Mouse (Mus musculus) ovary, adult 10 weeks (tissue): ENCODE results near the gene Rgs9bp. TPM values are rescaled to one million over a fixed set of nuclear protein-coding genes. Genes with fewer than 3 reads are reported as not detected.

ENCODE experiments used
- polyA plus RNA-seq: library from polyadenylated mRNA; stranded (reverse); fragments of 350-450 nt; fragmentation: Illumina TruSeq; extraction: RNeasy Lipid Tissue Mini Kit (QIAGEN cat#74804); gene quantifications from one replicate; pipeline ENCODE4 v1.2.3, GENCODE M21; 2014

The Rgs9bp gene
- polyA plus RNA-seq: 0.37 TPM

DNA sequence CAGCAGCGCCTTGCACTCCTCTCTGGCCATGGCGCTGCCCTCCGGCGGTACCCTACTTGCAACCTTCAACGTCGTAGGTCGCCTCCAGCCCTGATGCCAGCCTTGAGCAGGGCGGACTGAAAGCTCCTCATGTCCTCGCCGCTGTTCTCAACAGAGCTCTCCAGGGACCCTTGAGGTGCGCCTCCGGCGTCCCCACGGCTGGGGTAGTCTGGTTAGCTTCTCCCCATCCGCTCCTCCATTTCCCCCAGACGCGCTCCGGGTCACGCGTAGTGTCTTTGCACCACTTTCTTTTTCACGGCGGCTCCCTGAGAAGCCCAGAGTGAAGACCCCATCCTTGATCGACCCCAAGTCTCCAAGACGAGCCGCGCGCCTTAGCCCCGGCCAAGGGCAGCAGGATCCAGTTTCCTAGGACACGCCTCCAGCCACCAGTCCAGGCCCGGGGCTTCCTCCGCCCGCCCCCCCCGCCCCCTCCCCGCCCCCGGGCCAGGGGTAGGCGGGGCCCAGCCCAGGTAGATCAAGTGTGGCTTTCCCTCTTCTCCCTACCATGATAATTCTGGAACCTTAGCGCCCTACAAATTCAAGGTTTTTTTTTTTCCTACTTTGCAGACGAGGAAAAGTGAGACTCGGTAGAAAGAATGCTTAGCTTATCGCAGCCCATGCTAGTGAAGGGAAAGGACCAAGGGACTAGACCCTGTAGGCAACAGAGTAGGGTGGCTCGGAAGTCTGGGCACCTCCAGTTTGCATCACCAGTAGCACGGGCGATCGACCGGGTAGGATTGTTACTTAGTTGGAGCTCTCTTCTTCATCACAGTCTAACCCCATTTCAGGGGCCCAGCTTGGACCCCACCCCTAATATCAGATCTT is at the start of gene Rgs9bp:
Gene Rgs9bp (minus strand): TSS at position 392 of the 864 bp plus-strand sequence.

GRCm38 (mm10) chr7:35586055-35586905 is 898 bp upstream of the Rgs9bp start, which contains the start of gene Ankrd27:
Ankrd27 (plus strand) TSS chr7:35586244.

DNA sequence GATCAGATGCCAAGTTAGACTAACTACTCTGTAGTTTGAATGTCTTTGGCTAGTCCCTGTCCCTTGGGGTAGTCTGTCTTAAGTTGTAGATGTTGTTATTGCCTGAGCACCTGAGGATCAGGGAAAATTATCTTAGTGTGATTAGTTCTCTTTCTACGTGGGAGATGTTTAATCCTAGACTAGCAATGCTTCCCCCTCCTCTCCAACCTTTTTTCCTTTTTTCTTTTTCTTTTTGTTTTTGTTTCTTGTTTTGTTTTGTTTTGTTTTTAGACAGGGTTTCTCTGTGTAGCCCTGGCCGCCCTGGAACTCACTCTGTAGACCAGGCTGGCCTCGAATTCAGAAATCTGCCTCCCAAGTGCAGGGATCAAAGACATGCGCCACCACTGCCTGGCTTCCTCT is 29.2 kb downstream of the Rgs9bp start, which contains the start of gene Nudt19:
Gene Nudt19 (minus strand): TSS at position 100 of the 399 bp plus-strand sequence.

DNA sequence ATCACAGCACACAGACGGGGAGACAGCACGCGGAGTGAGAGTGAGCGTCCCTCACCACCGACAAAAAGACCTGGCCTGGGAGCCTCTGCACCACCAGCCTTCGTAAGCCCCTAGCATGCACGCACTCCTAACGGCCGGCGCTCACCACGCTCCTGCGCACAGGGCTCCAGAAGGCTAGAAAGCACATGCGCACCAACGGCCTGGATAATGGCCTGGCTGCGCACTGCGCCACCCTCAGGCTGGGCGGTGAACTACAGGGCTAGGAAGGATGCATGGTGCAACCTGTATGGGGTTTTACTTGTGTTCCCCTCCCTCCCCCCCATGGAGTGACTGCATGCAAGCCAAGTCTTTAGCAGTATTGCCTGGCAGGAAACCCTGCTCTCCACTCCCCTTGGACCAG is 47.8 kb downstream of the Rgs9bp start, which contains the start of gene Tdrd12:
Gene Tdrd12 (minus strand): TSS at position 184 of the 400 bp plus-strand sequence.

Other genes starting within 250 kb of the Rgs9bp start
- 3.4 TPM for gene Faap24, start 188.7 kb downstream of the Rgs9bp start, polyA plus RNA-seq
- gene Cep89, start 188.5 kb downstream of the Rgs9bp start, polyA plus RNA-seq: 22.4 TPM
- gene Slc7a9, start 136.8 kb downstream of the Rgs9bp start, polyA plus RNA-seq: not detected
- 10.5 TPM for gene Tdrd12, start 47.8 kb downstream of the Rgs9bp start, polyA plus RNA-seq
- 166 TPM for gene Nudt19, start 29.3 kb downstream of the Rgs9bp start, polyA plus RNA-seq
- gene Ankrd27, start 662 bp upstream of the Rgs9bp start, polyA plus RNA-seq: 15.6 TPM
- gene Pdcd5, start 61.9 kb upstream of the Rgs9bp start, polyA plus RNA-seq: 340 TPM
- gene Dpy19l3, start 168.9 kb upstream of the Rgs9bp start, polyA plus RNA-seq: 69.7 TPM
- 18.9 TPM for gene Zfp507, start 217.4 kb upstream of the Rgs9bp start, polyA plus RNA-seq